Mouse (Mus musculus) heart, postnatal 0 days (tissue): ENCODE data around the gene Xrcc5. TPM values are rescaled to one million over a fixed set of nuclear protein-coding genes. Genes with fewer than 3 reads are reported as not detected.

Source experiments
- ATAC-seq: fragments of 200-750 bp; cut with Nextera tagmentation; 2 replicates; pipeline ENCODE4 v1.8.0; 2017; ENCODE audit warnings: low read depth, moderate number of reproducible peaks, moderate library complexity; ENCODE audit not compliant: insufficient read depth
- DNase-seq: peaks from one replicate; pipeline ENCODE4 v3.0.0-alpha.2; 2016; ENCODE audit warnings: low spot score
- H3K27ac ChIP-seq: fragments of 300-500 bp; sonication (generic); 2 replicates; pipeline ENCODE4 v1.5.1; 2014; ENCODE audit warnings: low read depth, mild to moderate bottlenecking
- H3K27me3 ChIP-seq: fragments of 300-500 bp; sonication (generic); 2 replicates; pipeline ENCODE4 v1.6.1; 2014; ENCODE audit warnings: low read length, mixed read lengths; ENCODE audit not compliant: control insufficient read depth, insufficient read depth
- H3K36me3 ChIP-seq: fragments of 300-500 bp; sonication (generic); replicated peaks from 2 replicates; pipeline ENCODE4 v1.6.1; 2014; ENCODE audit warnings: low read length, mixed read lengths; ENCODE audit not compliant: control insufficient read depth, insufficient read depth
- H3K4me1 ChIP-seq: fragments of 300-500 bp; sonication (generic); 2 replicates; pipeline ENCODE4 v1.6.1; 2014; ENCODE audit warnings: antibody characterized with exemption; ENCODE audit not compliant: control insufficient read depth, insufficient read depth
- H3K4me2 ChIP-seq: fragments of 300-500 bp; sonication (generic); 2 replicates; pipeline ENCODE4 v1.6.1; 2014; ENCODE audit warnings: low read depth, mild to moderate bottlenecking, low read length, moderate library complexity
- H3K4me3 ChIP-seq: fragments of 300-500 bp; sonication (generic); 2 replicates; pipeline ENCODE4 v1.5.1; 2014; ENCODE audit warnings: low read depth, low read length
- H3K9ac ChIP-seq: fragments of 300-500 bp; sonication (generic); replicated peaks from 2 replicates; pipeline ENCODE4 v1.6.1; 2014; ENCODE audit warnings: low read depth, low read length, mixed read lengths
- H3K9me3 ChIP-seq: fragments of 300-500 bp; sonication (generic); replicated peaks from 2 replicates; pipeline ENCODE4 v1.6.1; 2016; ENCODE audit warnings: low read length; ENCODE audit not compliant: control insufficient read depth
- CTCF ChIP-seq: IDR thresholded peaks from 2 replicates; pipeline ENCODE4 v1.5.1; 2016; ENCODE audit warnings: antibody characterized with exemption, control low read depth, low read depth
- EP300 ChIP-seq: IDR thresholded peaks from 2 replicates; pipeline ENCODE4 v1.6.1; 2016; ENCODE audit warnings: antibody characterized with exemption, low read depth
- WGBS: fragments of 180-500 bp; shearing (Covaris S2); extraction: QIAGEN DNeasy Blood & Tissue Kit; methylation state at CpG from one replicate; pipeline ENCODE4 v1.1.7; 2014; 5-methylcytosine and 5-hydroxymethylcytosine counted together
- polyA plus RNA-seq: library from polyadenylated mRNA; unstranded; fragments of >200 nt; fragmentation: Nextera tagmentation; extraction: Ambion mirVana; gene quantifications from 2 replicates; pipeline ENCODE4 v1.2.1, GENCODE M21; 2015
- total RNA-seq: library from RNA; depleted of rRNA; stranded (reverse); fragments of >200 nt; gene quantifications from 2 replicates; pipeline ENCODE4 v1.2.3, GENCODE M21; 2014; ENCODE audit warnings: low replicate concordance

Xrcc5 gene
- total and polyA plus RNA-seq, 2 experiments from 2014 or later = 13.9 to 14.5 TPM

DNA sequence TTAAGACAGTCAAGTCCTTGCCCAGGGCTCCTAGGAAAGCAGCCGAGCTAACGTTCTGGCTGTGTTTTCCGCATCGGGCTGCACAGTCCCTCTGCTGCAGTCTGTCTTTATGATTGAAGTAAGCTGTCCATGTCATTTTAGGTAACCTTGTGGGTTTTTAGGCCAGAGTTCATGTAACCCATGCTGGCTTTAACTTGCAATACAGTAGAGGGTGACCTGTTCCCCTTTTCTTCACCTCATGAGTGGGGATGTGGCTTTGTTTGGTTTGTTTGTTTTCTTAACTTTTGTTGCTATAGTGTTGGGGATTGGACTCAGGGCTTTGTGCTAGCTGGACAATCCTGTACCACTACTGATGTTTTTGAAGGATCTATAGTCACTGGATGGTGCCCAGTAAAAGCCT lies 83.2 kb downstream of the Xrcc5 start:
- Histone ChIP-seq H3K4me2 (no peak overlapping the region), H3K36me3 (0 out of 2 replicates have a peak, but pooled peaks cover 7% of the 10 kb centered on the region), H3K9ac (no peak overlapping the region), H3K4me3 (no peak overlapping the region), H3K4me1 (no peaks in the 10 kb centered on the region), H3K27ac (no peak overlapping the region), H3K27me3 (no peaks in the 10 kb centered on the region), H3K9me3 (no peaks in the 10 kb centered on the region)
- 90% methylated on average over 4 of the region's 4 CpGs for WGBS
- DNase-seq (no peak), ATAC-seq (no peak)
- TF ChIP-seq EP300 (no peak), CTCF (no peak)

DNA sequence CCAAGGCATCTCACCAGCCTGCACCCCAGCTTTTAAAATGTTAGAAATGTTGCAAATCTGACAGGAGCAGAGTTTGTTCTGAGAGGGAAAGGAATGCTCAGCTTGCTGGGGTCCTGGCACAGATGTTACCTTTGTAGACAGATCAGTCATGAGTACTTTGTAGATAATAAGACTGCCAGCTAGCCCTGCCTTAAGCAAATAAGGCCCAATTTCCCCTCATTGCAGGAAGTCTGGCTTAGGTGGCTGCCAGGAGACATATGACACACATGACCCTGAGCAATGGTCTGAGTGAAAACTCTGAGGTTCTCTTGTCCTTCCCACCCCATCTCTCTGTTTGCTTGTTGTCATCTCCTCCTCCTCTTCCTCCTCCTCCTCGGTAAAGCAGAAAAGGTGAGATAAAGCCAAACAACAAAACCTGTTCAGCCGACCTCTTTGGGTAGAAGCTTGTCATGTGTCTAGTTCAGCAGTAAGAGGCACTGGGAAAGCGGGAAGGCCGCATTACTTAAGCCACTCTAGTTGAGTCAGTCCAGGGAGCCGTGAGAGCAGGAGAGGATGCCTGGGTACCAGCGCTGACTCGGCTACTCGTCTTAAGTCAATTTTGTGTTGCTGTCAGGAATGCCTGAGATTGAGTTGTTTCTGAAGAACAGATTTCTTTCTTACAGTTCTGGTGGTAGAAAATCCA lies 92.6 kb downstream of the Xrcc5 start:
- Histone ChIP-seq H3K36me3 (0 out of 2 replicates have a peak, but pooled peaks cover 6% of the 10 kb centered on the region), H3K4me2 (no peak overlapping the region), H3K9ac (no peak overlapping the region), H3K27me3 (no peaks in the 10 kb centered on the region), H3K4me3 (no peak overlapping the region), H3K27ac (no peak overlapping the region), H3K9me3 (no peaks in the 10 kb centered on the region), H3K4me1 (no peaks in the 10 kb centered on the region)
- ATAC-seq (no peak), DNase-seq (no peak)
- no peak for TF ChIP-seq CTCF
- TF ChIP-seq EP300 = no peak
- 73% methylated on average over 8 of the region's 8 CpGs for WGBS

DNA sequence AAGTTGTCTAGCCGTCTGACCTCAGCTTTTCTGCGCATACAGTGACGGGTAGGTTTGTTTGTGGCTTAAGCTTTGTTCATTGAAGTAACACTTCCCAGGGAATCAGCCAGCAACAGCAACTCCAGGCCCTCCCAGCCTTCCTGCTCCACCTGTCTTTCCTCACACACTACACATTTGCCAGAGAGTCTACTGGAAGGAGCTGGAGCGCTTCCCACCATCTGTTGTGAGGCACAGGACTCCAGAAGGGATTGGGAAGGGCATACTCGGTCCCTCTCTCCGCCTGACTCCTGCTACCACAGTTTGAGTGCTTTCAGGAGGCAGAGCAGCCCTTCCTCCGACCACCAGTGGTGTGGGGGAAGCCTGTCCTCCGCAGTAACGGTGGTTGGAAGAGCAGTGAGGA lies 93.4 kb downstream of the Xrcc5 start:
- Histone ChIP-seq H3K36me3 (no peaks in the 10 kb centered on the region), H3K4me2 (no peak overlapping the region), H3K4me3 (no peak overlapping the region), H3K9me3 (no peaks in the 10 kb centered on the region), H3K27me3 (no peaks in the 10 kb centered on the region), H3K27ac (no peak overlapping the region), H3K4me1 (no peaks in the 10 kb centered on the region), H3K9ac (no peak overlapping the region)
- ATAC-seq (no peak), DNase-seq (no peak)
- no peak for TF ChIP-seq CTCF
- no peak for TF ChIP-seq EP300
- 73% methylated on average over 9 of the region's 9 CpGs for WGBS

DNA sequence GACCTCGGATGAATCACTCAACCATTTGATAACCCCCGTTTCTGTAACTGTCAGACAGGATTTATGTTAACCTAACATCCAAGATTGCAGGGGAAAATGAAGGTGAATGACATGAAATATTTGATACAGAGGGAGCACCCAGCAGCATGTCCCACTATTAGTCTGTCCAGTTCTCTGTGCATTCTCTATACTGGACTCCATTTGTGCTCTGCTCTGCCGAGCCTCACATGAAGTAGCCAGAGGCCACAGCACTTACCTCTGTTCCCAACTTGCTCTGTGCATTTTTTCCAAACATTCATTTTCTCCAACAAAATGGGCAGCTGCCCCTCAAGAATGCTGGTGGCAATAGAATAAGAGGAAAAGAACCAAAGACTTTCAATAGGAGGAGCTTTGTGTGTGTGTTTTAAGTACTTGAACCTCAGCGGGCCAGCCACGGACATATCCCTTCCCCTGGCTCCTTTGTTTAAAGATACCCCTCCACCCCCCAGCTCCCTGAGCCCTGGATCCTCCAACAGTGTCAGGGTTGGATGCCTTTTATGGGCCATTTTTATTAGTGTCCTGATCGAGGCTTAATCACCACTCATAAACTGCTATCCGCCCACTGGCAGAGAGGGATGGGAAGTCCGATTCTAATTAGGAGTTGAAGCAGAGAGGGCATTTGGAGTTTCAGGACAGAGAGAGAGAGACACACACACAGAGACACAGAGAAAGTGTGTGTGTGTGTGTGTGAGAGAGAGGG lies 94.3 kb downstream of the Xrcc5 start:
- DNase-seq (no peak), ATAC-seq (no peak)
- no peaks in the 10 kb centered on the region for H3K27me3 ChIP-seq
- no peaks in the 10 kb centered on the region for H3K36me3 ChIP-seq
- no peak overlapping the region for H3K27ac ChIP-seq
- H3K4me1 ChIP-seq = no peaks in the 10 kb centered on the region
- no peaks in the 10 kb centered on the region for H3K9me3 ChIP-seq
- TF ChIP-seq EP300 (no peak), CTCF (no peak)
- H3K9ac ChIP-seq = no peak overlapping the region
- no peak overlapping the region for H3K4me3 ChIP-seq
- no peak overlapping the region for H3K4me2 ChIP-seq
- WGBS = 75% methylated on average over 8 of the region's 8 CpGs

DNA sequence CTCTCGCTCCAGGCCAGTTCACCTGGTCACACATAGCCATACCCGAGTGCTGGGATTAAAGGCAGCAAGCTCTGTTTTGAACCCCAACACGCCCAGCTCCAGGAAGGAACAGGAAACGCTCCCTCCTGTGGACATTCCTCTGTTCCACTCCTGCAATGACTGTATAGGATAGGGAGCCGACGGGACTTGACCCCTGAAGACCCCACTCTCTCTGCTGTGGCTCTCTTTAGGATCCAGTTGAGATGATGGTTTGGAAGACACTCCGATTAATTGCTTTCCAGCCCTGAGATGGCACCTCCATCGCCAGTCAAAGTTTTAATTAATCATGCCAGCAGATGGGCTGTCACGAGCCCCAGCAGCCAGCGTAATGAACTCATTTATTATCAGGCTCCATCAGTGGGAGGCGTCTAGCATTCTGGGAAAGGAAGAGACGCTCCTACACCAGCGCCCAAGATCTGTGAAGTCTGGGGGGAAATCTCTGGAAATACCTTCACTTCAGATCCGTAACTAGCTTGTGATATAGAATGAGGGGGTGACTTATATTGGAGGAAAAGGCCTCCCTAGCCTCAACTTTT lies 99.4 kb downstream of the Xrcc5 start:
- TF ChIP-seq CTCF (no peak), EP300 (no peak)
- Histone ChIP-seq H3K9ac (no peak overlapping the region), H3K9me3 (no peaks in the 10 kb centered on the region), H3K27ac (no peak overlapping the region), H3K36me3 (no peaks in the 10 kb centered on the region), H3K4me3 (no peak overlapping the region), H3K4me2 (no peak overlapping the region), H3K27me3 (no peaks in the 10 kb centered on the region), H3K4me1 (no peaks in the 10 kb centered on the region)
- WGBS = 67% methylated on average over 14 of the region's 14 CpGs
- DNase-seq (no peak), ATAC-seq (no peak)
